Mouse (Mus musculus): ENCODE data around the gene Dgke.

DNA sequence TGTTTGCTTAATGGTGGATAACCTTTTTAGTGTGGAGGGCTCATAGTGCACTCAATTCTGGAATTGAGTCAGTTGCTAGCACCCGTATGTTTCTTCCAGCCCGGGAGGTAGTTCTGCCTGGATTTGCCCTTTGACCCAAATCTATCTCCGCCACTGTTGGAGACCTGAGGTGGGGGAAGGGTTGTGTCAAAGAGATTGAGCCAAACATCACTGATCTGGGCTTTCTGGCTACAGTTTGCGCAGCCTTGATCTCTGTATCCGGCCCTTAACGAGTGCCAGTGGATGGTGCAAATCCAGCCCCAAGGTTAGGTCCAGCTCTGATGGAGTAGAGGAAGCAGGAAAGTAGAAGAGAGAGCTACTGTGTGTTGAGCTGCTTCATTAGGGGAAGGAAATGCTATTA is 63.6 kb downstream of the Dgke start:
- TF ChIP-seq CTCF (IDR thresholded peaks at IDR 0.05; ENCODE audit: borderline replicate concordance, extremely low read depth, insufficient read depth, insufficient read length) = no peak
- no peak for TF ChIP-seq POLR2A (IDR thresholded peaks at IDR 0.05; ENCODE audit: borderline replicate concordance, extremely low read depth, insufficient read depth, insufficient read length, poor library complexity, severe bottlenecking)
